Mouse (Mus musculus): ENCODE data around the gene P2rx7. TPM values are rescaled to one million over a fixed set of nuclear protein-coding genes. Genes with fewer than 3 reads are reported as not detected.

Gene P2rx7
- 2.0 and 2.1 TPM in 2 replicates for polyA plus RNA-seq (2012; rRNA removed)

GRCm38 (mm10) chr5:122643701-122644100 lies at the start of gene P2rx7:
Gene P2rx7 (plus strand): TSS chr5:122643911.

GRCm38 (mm10) chr5:122613908-122614732 lies 29.6 kb upstream of the P2rx7 start, which contains the start of gene Ift81:
Gene Ift81 (minus strand): TSS chr5:122614518.

DNA sequence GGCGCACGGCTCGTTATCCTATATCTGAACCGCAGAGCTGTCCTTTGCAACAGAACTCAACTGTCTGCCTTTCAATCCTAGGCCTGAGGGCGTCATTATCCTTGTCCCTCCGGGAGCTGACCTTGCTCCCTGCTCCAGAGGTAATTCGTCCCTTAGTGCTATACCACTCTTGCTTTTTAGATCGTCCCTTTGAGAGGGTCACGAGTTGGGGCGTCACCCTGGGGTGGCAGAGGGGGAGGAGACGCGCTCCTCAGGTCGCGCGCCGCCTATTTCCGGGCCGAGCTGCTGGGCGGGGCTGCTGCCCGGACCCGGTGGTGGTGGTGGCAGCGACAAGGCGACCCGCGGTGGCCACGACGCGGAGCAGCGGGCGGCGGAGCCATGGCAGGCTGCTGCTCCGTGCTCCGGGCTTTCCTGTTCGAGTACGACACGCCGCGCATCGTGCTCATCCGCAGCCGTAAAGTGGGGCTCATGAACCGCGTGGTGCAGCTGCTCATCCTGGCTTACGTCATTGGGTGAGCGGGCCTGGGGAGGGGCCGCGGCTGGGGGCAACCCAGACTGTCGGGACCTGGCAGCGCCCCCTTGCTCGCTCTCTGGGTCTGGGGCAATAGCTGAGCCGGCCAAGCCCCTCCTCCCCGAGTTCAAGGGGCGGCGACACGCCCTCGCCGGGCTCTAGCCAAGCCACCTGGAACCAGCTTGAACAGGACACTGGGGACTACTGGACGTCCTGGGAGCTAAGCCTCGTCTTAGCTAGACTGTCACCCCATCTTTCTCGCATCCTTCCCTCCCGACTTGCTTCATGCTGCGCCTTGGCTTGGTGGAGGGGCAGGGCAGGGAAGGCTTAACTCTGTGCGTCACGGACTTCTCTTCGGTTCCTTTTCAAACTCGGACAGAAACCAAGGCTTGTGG lies 63.8 kb downstream of the P2rx7 start, which contains the start of gene P2rx4:
Gene P2rx4 (plus strand): TSS at position 269 of the 906 bp plus-strand sequence.

Other genes starting within 250 kb of the P2rx7 start
- 57.4 and 57.8 TPM in 2 replicates for gene Anapc7, start 222.2 kb upstream of the P2rx7 start, polyA plus RNA-seq (2012; rRNA removed)
- 106 and 110 TPM in 2 replicates for gene Atp2a2, start 141.7 kb upstream of the P2rx7 start, polyA plus RNA-seq (2012; rRNA removed)
- gene Ift81, start 29.4 kb upstream of the P2rx7 start, polyA plus RNA-seq (2012; rRNA removed): 28.0 and 37.7 TPM in 2 replicates
- gene P2rx4, start 63.6 kb downstream of the P2rx7 start, polyA plus RNA-seq (2012; rRNA removed): 5.1 and 8.1 TPM in 2 replicates
- 27.4 and 28.7 TPM in 2 replicates for gene Camkk2, start 135.5 kb downstream of the P2rx7 start, polyA plus RNA-seq (2012; rRNA removed)
- gene Anapc5, start 177.4 kb downstream of the P2rx7 start, polyA plus RNA-seq (2012; rRNA removed): 362 and 465 TPM in 2 replicates
- gene Rnf34, start 206.1 kb downstream of the P2rx7 start, polyA plus RNA-seq (2012; rRNA removed): 34.0 and 38.7 TPM in 2 replicates